Mouse (Mus musculus) layer of hippocampus, adult 2 months (tissue): Measurements from ENCODE around the gene Gm11444. TPM values are rescaled to one million over a fixed set of nuclear protein-coding genes. Genes with fewer than 3 reads are reported as not detected.

Experiments
- DNase-seq, 2 experiments: peaks; one replicate each; pipeline ENCODE4 v3.0.0; 2022; ENCODE audit warnings: low spot score in 2 of 2
- H3K27ac ChIP-seq: fragments of 200-600 bp; 2 replicates; pipeline ENCODE4 v1.8.1; 2022
- H3K4me3 ChIP-seq: fragments of 200-600 bp; 2 replicates; pipeline ENCODE4 v1.8.1; 2022; ENCODE audit warnings: mild to moderate bottlenecking
- CTCF ChIP-seq: fragments of 200-600 bp; conservative IDR thresholded peaks from 2 replicates; pipeline ENCODE4 v1.8.1; 2022; ENCODE audit warnings: antibody characterized with exemption, mild to moderate bottlenecking, moderate library complexity
- total RNA-seq, 2 experiments: library from RNA; stranded (reverse); gene quantifications; 2 replicates each; pipeline ENCODE4 v1.2.3; 2021

The Gm11444 gene
- total RNA-seq, 2 experiments from 2014 or later = not detected

GRCm38 (mm10) chr11:85845921-85846320 lies 4.2 kb downstream of the Gm11444 start:
- no peak for DNase-seq
- Histone ChIP-seq H3K27ac (no peak overlapping the region), H3K4me3 (no peak overlapping the region)
- no peak for TF ChIP-seq CTCF

- no peak overlapping the region for H3K4me3 ChIP-seq
- H3K27ac ChIP-seq = no peak overlapping the region
- no peak for DNase-seq
- TF ChIP-seq CTCF = no peak
Observed at GRCm38 (mm10) chr11:85844971-85845370, 5.2 kb downstream of the Gm11444 start.

GRCm38 (mm10) chr11:85844144-85844965 lies 5.8 kb downstream of the Gm11444 start:
- no peak overlapping the region for H3K27ac ChIP-seq
- DNase-seq = peak; percentile 54 to 81
- peak; percentile 89 for TF ChIP-seq CTCF
- H3K4me3 ChIP-seq = peak overlapping the region; percentile 31

GRCm38 (mm10) chr11:85843347-85843692 lies 6.8 kb downstream of the Gm11444 start:
- DNase-seq = peak in 1 of 2 experiments; percentile 52
- peak overlapping the region; percentile 31 for H3K4me3 ChIP-seq
- no peak overlapping the region for H3K27ac ChIP-seq
- peak; percentile 92 for TF ChIP-seq CTCF

GRCm38 (mm10) chr11:85842596-85843346 lies 7.4 kb downstream of the Gm11444 start:
- H3K4me3 ChIP-seq = peak overlapping the region; percentile 31; the same call in 1 of the 2 replicates
- no peak for DNase-seq
- TF ChIP-seq CTCF = no peak
- no peak overlapping the region for H3K27ac ChIP-seq

GRCm38 (mm10) chr11:85841980-85842379 lies 8.2 kb downstream of the Gm11444 start:
- peak in 1 of 2 experiments; percentile 48 for DNase-seq
- H3K27ac ChIP-seq = no peak overlapping the region
- peak; percentile 80 for TF ChIP-seq CTCF
- H3K4me3 ChIP-seq = peak overlapping the region; percentile 37

- no peak overlapping the region; the same call in 1 of the 2 replicates for H3K4me3 ChIP-seq
- no peak overlapping the region for H3K27ac ChIP-seq
- no peak for DNase-seq
- TF ChIP-seq CTCF = peak; percentile 28; the same call in 1 of the 2 replicates
Observed at GRCm38 (mm10) chr11:85841211-85841681, 8.9 kb downstream of the Gm11444 start.

GRCm38 (mm10) chr11:85840803-85841145 lies 9.4 kb downstream of the Gm11444 start:
- no peak for TF ChIP-seq CTCF
- no peak overlapping the region for H3K4me3 ChIP-seq
- H3K27ac ChIP-seq = no peak overlapping the region
- DNase-seq = no peak

GRCm38 (mm10) chr11:85840031-85840802 lies 9.9 kb downstream of the Gm11444 start:
- TF ChIP-seq CTCF = no peak
- no peak for DNase-seq
- Histone ChIP-seq H3K27ac (no peak overlapping the region), H3K4me3 (no peak overlapping the region)

- H3K27ac ChIP-seq = no peak overlapping the region
- no peak overlapping the region for H3K4me3 ChIP-seq
- TF ChIP-seq CTCF = no peak
- DNase-seq = no peak
Observed at GRCm38 (mm10) chr11:85839258-85840030, 10.7 kb downstream of the Gm11444 start.

- H3K4me3 ChIP-seq = no peak overlapping the region
Observed at GRCm38 (mm10) chr11:85838424-85839257, 11.5 kb downstream of the Gm11444 start.

More at GRCm38 (mm10) chr11:85838424-85839257, 11.5 kb downstream of the Gm11444 start:
- no peak for DNase-seq
- no peak overlapping the region for H3K27ac ChIP-seq
- no peak for TF ChIP-seq CTCF
